Mouse (Mus musculus): ENCODE data around the gene Kcnk4.

DNA sequence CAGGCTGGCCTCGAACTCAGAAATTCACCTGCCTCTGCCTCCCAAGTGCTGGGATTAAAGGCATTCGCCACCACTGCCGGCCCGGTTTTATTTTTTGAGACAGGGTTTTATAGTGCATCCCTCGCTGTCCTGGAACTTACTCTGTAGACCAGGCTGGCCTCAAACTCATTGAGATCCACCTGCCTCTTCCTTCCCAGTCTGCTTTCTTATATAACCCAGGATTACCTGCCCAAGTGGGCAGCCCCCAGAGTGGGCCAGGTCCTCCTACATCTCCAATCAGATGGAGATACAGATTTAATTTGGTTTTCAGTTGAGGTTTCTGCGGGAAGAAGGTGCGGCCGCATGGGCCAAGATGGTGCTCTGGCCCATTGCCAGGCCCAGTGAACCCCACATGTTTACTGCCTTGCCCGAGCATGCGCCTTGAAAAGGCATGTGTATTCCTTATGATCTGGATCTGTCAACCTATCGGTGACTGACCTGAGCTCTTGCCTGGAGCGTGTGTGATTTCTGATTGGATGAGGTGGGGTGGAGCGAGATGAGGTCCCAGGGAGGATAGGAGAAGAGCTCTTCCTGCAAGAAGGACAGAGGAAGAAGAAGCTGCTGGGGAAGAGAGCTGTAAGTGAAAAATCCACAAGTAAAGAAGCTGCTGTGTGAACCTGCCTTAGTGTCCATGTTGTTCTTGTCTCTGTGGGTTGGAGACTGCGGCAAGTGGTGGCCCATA, 40.4 kb downstream of the Kcnk4 start:
- no peak for TF ChIP-seq MYOG (IDR thresholded peaks at IDR 0.05; ENCODE audit: control insufficient read depth in 1 of 3, insufficient read depth in 1 of 3, insufficient read length in 2 of 3, low read depth in 2 of 3)
- TF ChIP-seq CEBPB (IDR thresholded peaks at IDR 0.05; ENCODE audit: insufficient read depth, poor library complexity, severe bottlenecking), result no peak
- TF ChIP-seq POLR2AphosphoS2 (IDR thresholded peaks at IDR 0.05; ENCODE audit: insufficient read length, low read depth), result no peak
- TF ChIP-seq POLR2A (IDR thresholded peaks at IDR 0.05; ENCODE audit: insufficient read length, low read depth), result no peak
- TF ChIP-seq TCF12 (IDR thresholded peaks at IDR 0.05; ENCODE audit: insufficient read depth, poor library complexity, severe bottlenecking), result no peak
- TF ChIP-seq E2F4 (IDR thresholded peaks at IDR 0.05; ENCODE audit: insufficient read depth), result no peak
- TF ChIP-seq MYOD1 (IDR thresholded peaks at IDR 0.05; ENCODE audit: control insufficient read depth in 1 of 3, insufficient read length in 2 of 3, low read depth in 2 of 3), result no peak
- no peak for TF ChIP-seq SRF (IDR thresholded peaks at IDR 0.05; ENCODE audit: control insufficient read depth, insufficient read length, low read depth)
- no peak for TF ChIP-seq TCF3 (IDR thresholded peaks at IDR 0.05; ENCODE audit: insufficient read length, low read depth)
- TF ChIP-seq MAX (IDR thresholded peaks at IDR 0.05; ENCODE audit: low read depth), result no peak
- no peak for TF ChIP-seq USF1 (IDR thresholded peaks at IDR 0.05; ENCODE audit: low read depth)

Measured in myocyte (in vitro differentiated cells).